Mouse (Mus musculus) c-Kit-negative CD71-positive TER-119-positive erythroid progenitor cells, embryonic 14.5 days (primary cell): Measurements from ENCODE around the gene Ddb2.

Source experiments
- DNase-seq: peaks from one replicate; pipeline ENCODE4 v3.0.0-alpha.2; 2013; ENCODE audit warnings: low read depth, low spot score

Ddb2 gene

GRCm38 (mm10) chr2:91187431-91187830, 49.4 kb downstream of the Ddb2 start:
- DNase-seq, result no peak

GRCm38 (mm10) chr2:91186208-91186607, 50.6 kb downstream of the Ddb2 start:
- no peak for DNase-seq

GRCm38 (mm10) chr2:91183711-91184405, 52.9 kb downstream of the Ddb2 start, which contains the start of gene Madd:
Gene Madd (minus strand): TSS chr2:91183837.
- peak; percentile 22 for DNase-seq

- DNase-seq, result peak; percentile 91
Observed at GRCm38 (mm10) chr2:91183148-91183513, 53.7 kb downstream of the Ddb2 start.

GRCm38 (mm10) chr2:91182405-91183147, 54.2 kb downstream of the Ddb2 start:
- no peak for DNase-seq

GRCm38 (mm10) chr2:91182016-91182404, 54.8 kb downstream of the Ddb2 start:
- no peak for DNase-seq

GRCm38 (mm10) chr2:91180706-91181105, 56.1 kb downstream of the Ddb2 start:
- DNase-seq, result no peak

GRCm38 (mm10) chr2:91179825-91180224, 57.0 kb downstream of the Ddb2 start:
- no peak for DNase-seq

- DNase-seq, result no peak
Observed at GRCm38 (mm10) chr2:91176234-91176633, 60.5 kb downstream of the Ddb2 start.

GRCm38 (mm10) chr2:91175490-91175889, 61.3 kb downstream of the Ddb2 start:
- no peak for DNase-seq

- DNase-seq, result no peak
Observed at GRCm38 (mm10) chr2:91169587-91170322, 67.0 kb downstream of the Ddb2 start.

- DNase-seq, result no peak
Observed at GRCm38 (mm10) chr2:91167629-91168028, 69.2 kb downstream of the Ddb2 start.

- no peak for DNase-seq
Observed at GRCm38 (mm10) chr2:91164991-91165390, 71.8 kb downstream of the Ddb2 start.

GRCm38 (mm10) chr2:91163532-91163931, 73.2 kb downstream of the Ddb2 start:
- no peak for DNase-seq

GRCm38 (mm10) chr2:91162952-91163351, 73.8 kb downstream of the Ddb2 start:
- DNase-seq, result no peak
